Mouse (Mus musculus) embryonic facial prominence, embryonic 11.5 days (tissue): ENCODE data around the gene Sertad4. TPM values are rescaled to one million over a fixed set of nuclear protein-coding genes. Genes with fewer than 3 reads are reported as not detected.

Source experiments
- ATAC-seq: fragments of 200-750 bp; cut with Nextera tagmentation; replicated peaks from 2 replicates; pipeline ENCODE4 v1.8.0; 2017; ENCODE audit warnings: low read depth; ENCODE audit not compliant: insufficient number of reproducible peaks, low FRiP score, low TSS enrichment
- DNase-seq: peaks from one replicate; pipeline ENCODE4 v3.0.0-alpha.2; 2015; ENCODE audit warnings: low spot score
- H3K27ac ChIP-seq: fragments of 300-500 bp; sonication (generic); replicated peaks from 2 replicates; pipeline ENCODE4 v1.5.1; 2014; ENCODE audit warnings: mild to moderate bottlenecking, low read depth, low read length, control low read depth
- H3K27me3 ChIP-seq: fragments of 300-500 bp; sonication (generic); 2 replicates; pipeline ENCODE4 v1.6.1; 2014; ENCODE audit warnings: mild to moderate bottlenecking, low read length, moderate library complexity, mixed read lengths; ENCODE audit not compliant: control insufficient read depth, insufficient read depth
- H3K36me3 ChIP-seq: fragments of 300-500 bp; sonication (generic); replicated peaks from 2 replicates; pipeline ENCODE4 v1.6.1; 2014; ENCODE audit warnings: low read depth, mild to moderate bottlenecking, low read length, moderate library complexity, mixed read lengths; ENCODE audit not compliant: control insufficient read depth, insufficient read depth
- H3K4me1 ChIP-seq: fragments of 300-500 bp; sonication (generic); 2 replicates; pipeline ENCODE4 v1.6.1; 2014; ENCODE audit warnings: low read length, mixed read lengths; ENCODE audit not compliant: control insufficient read depth, insufficient read depth
- H3K4me2 ChIP-seq: fragments of 300-500 bp; sonication (generic); 2 replicates; pipeline ENCODE4 v1.6.1; 2014; ENCODE audit warnings: low read depth, mild to moderate bottlenecking, control low read depth, low read length, moderate library complexity
- H3K4me3 ChIP-seq: fragments of 300-500 bp; sonication (generic); 2 replicates; pipeline ENCODE4 v1.5.1; 2014; ENCODE audit warnings: low read depth, low read length, control low read depth
- H3K9ac ChIP-seq: fragments of 300-500 bp; sonication (generic); replicated peaks from 2 replicates; pipeline ENCODE4 v1.6.1; 2014; ENCODE audit warnings: mild to moderate bottlenecking, control low read depth, low read length
- H3K9me3 ChIP-seq: fragments of 300-500 bp; sonication (generic); replicated peaks from 2 replicates; pipeline ENCODE4 v1.6.1; 2016; ENCODE audit warnings: mild to moderate bottlenecking, low read length, inconsistent platforms, mixed read lengths; ENCODE audit not compliant: control insufficient read depth
- WGBS: fragments of 180-500 bp; shearing (Covaris S2); extraction: QIAGEN DNeasy Blood & Tissue Kit; methylation state at CpG from one replicate; pipeline ENCODE4 v1.1.7; 2014; 5-methylcytosine and 5-hydroxymethylcytosine counted together
- polyA plus RNA-seq: library from polyadenylated mRNA; unstranded; fragments of >200 nt; fragmentation: Nextera tagmentation; extraction: Ambion mirVana; gene quantifications from 2 replicates; pipeline ENCODE4 v1.2.1, GENCODE M21; 2014

Sertad4 gene
- 44.1 and 52.1 TPM in 2 replicates for polyA plus RNA-seq

DNA sequence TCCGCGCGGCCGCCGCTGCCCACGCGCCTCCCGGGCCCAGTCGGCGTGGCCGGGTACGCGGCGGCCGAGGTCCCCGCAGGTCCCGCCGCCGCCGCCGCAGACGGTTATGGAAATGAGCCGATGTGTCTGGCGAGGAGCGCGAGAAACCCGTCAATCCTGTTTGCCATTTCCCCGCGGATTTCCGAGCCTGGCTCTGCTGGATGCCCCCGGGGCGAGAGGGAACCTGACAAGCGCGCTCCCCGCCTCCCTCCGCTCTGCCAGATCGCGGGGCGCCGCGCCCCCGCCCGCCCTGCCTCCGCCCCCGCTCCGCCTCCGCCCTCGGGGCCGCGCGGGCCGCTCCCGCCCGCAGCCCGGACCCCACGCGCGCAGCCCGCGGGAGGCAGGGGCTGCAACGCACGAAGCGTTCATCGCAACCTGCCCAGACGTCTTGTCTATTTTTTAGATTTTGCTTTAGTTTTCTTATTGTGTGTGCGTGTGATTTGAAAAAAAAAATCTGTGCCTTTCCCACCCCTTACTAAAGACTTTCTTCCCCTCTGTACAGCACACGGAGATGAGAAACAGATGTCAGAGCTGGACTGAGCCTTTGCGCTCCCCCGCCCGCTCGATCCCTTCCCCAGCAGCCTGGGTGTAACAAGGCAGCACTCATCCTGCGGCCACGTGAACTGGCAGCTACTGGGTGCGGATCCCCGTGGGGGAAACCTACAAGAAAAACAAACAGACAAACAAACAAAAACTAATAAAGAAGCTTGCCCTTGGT lies at the start of gene Sertad4:
Sertad4 (minus strand) TSS at position 283 of the 757 bp plus-strand sequence.
- no peaks in the 10 kb centered on the region for H3K36me3 ChIP-seq
- under 1% methylated on average over 74 of the region's 75 CpGs for WGBS
- H3K4me2 ChIP-seq: peak within 1 kb of the TSS; percentile 87
- peaks cover 12% of the 10 kb centered on the region; the same call in 1 of the 2 replicates for H3K4me1 ChIP-seq
- peak within 1 kb of the TSS; percentile 94 for H3K9ac ChIP-seq
- peak within 1 kb of the TSS; percentile 86 for H3K4me3 ChIP-seq
- ATAC-seq (peak; percentile 85), DNase-seq (peak; percentile 94)
- H3K9me3 ChIP-seq: no peaks in the 10 kb centered on the region
- H3K27me3 ChIP-seq: no peaks in the 10 kb centered on the region
- peak within 1 kb of the TSS; percentile 99 for H3K27ac ChIP-seq

DNA sequence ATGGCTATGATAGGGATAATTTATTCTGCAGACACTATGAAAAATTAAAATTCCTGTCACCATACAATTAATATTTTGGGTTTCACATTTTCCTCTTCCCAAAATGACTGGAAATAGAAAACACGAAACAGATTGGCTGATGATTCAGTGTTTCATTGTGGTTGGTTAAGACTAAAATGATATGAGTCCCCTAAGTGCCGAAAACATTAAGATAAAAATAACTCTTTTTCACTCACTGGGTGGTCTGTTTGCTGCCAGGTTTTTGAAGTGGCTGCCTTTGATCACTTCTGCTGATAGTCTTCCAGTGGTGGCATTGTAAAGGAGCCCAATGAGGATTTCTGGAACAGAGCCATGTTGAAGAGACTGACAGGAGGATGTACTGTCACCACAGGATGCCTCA lies 46.0 kb upstream of the Sertad4 start:
- Histone ChIP-seq H3K27me3 (no peaks in the 10 kb centered on the region), H3K9ac (no peak overlapping the region), H3K4me3 (no peak overlapping the region), H3K9me3 (no peaks in the 10 kb centered on the region), H3K4me2 (no peak overlapping the region), H3K36me3 (no peaks in the 10 kb centered on the region), H3K27ac (no peak overlapping the region), H3K4me1 (no peaks in the 10 kb centered on the region)
- 80% methylated on average over 2 of the region's 2 CpGs for WGBS
- ATAC-seq (no peak), DNase-seq (no peak)

DNA sequence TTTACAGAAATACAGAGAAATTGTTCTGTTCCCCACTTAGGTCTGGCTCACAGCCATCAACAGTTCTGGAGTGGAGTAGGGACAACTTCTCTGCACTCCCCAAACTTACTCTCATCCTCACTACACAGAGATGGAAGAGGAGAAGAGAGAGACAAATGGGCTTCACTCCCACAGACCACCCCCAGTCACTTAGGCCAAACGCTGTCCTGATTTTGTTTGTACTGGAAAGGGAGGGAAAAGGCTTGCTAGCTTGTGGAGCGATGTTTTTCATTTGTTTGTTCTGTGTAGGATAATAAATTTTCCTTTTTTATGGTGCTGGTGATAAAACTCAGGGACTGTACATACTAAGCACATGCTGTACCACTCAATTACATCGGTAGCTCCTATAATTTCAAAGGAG lies 45.4 kb upstream of the Sertad4 start:
- Histone ChIP-seq H3K9me3 (no peaks in the 10 kb centered on the region), H3K4me1 (no peaks in the 10 kb centered on the region), H3K27ac (no peak overlapping the region), H3K4me3 (no peak overlapping the region), H3K4me2 (no peak overlapping the region), H3K9ac (no peak overlapping the region), H3K36me3 (no peaks in the 10 kb centered on the region), H3K27me3 (no peaks in the 10 kb centered on the region)
- DNase-seq (no peak), ATAC-seq (no peak)
- 74% methylated on average over 3 of the region's 3 CpGs for WGBS

DNA sequence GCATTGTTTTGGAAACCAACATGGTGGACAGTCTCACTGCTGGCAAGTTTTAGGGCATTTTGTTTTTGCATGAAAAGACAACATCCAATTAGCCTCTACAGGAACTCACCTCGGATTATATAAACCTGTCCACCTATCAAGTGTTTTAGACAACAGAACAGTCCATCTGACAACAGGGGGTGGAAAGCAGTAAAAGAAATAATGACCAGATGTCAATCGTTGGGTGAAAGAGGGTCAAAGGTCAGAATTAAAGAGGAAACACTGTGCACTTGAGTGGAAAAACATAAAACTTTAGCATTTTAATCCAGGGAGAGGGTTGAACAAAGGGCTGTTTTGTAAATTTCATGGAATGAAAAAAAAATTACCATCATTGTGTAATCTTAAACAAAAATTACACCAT lies 43.2 kb upstream of the Sertad4 start:
- no peak overlapping the region for H3K4me3 ChIP-seq
- WGBS: 13% methylated on average over 2 of the region's 2 CpGs
- no peak overlapping the region for H3K9ac ChIP-seq
- H3K27me3 ChIP-seq: no peaks in the 10 kb centered on the region
- DNase-seq: no peak
- no peaks in the 10 kb centered on the region for H3K4me1 ChIP-seq
- no peak overlapping the region for H3K27ac ChIP-seq
- no peaks in the 10 kb centered on the region for H3K9me3 ChIP-seq
- ATAC-seq: no peak
- H3K36me3 ChIP-seq: no peaks in the 10 kb centered on the region
- H3K4me2 ChIP-seq: no peak overlapping the region

DNA sequence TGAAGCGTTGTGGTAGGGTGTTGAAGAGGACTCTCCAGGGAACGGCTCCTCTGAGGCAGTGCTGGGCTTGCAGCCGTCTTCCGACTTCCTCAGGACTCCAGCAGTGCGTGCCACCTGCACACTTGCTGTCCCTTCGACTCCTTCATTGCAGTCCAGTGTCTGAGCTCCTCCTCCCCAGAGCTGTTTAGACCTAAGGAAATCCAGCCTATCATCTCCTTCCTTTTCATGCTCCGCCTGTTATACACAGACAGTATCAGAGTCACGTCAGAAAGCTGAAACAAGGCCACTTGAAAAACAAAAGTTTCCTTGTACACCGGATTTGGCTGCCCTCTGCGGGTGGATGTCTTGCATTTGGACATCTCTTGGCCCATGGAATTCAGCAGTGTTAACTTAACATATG lies 41.7 kb upstream of the Sertad4 start:
- Histone ChIP-seq H3K9me3 (no peaks in the 10 kb centered on the region), H3K4me2 (no peak overlapping the region), H3K27me3 (no peaks in the 10 kb centered on the region), H3K36me3 (no peaks in the 10 kb centered on the region), H3K9ac (no peak overlapping the region), H3K27ac (no peak overlapping the region), H3K4me3 (no peak overlapping the region), H3K4me1 (no peaks in the 10 kb centered on the region)
- 58% methylated on average over 10 of the region's 10 CpGs for WGBS
- peak; percentile 34 for DNase-seq
- no peak for ATAC-seq

- H3K9ac ChIP-seq: no peak overlapping the region
- no peaks in the 10 kb centered on the region for H3K36me3 ChIP-seq
- no peaks in the 10 kb centered on the region for H3K4me1 ChIP-seq
- H3K4me2 ChIP-seq: no peak overlapping the region
- H3K9me3 ChIP-seq: no peaks in the 10 kb centered on the region
- 88% methylated on average over 3 of the region's 3 CpGs for WGBS
- no peak for DNase-seq
- no peaks in the 10 kb centered on the region for H3K27me3 ChIP-seq
- no peak for ATAC-seq
- H3K27ac ChIP-seq: no peak overlapping the region
- H3K4me3 ChIP-seq: no peak overlapping the region
Observed at GRCm38 (mm10) chr1:192896076-192896475, 40.5 kb upstream of the Sertad4 start.

DNA sequence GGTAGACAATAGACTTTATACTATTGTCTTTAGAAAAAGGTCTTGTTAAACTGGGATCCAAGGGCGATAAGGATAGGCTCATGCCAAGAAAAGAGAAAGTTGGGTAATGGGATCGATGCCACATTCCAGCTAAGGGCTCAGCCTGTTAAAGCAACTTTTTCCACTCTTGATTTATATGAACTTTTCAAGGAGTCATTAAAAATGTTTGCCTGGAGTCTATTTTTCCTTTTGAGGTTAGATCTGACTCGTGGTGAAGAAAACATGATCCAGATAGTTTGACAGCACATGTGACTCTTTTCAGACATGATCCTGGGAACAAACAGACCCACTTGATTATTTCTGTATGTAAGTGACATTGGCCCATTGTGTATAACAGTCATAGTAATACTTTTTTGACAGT lies 35.2 kb upstream of the Sertad4 start:
- Histone ChIP-seq H3K9ac (no peak overlapping the region), H3K36me3 (no peaks in the 10 kb centered on the region), H3K9me3 (no peaks in the 10 kb centered on the region), H3K27ac (no peak overlapping the region), H3K4me2 (no peak overlapping the region), H3K27me3 (no peaks in the 10 kb centered on the region), H3K4me3 (no peak overlapping the region), H3K4me1 (no peaks in the 10 kb centered on the region)
- ATAC-seq (no peak), DNase-seq (no peak)
- WGBS: 88% methylated on average over 3 of the region's 3 CpGs

GRCm38 (mm10) chr1:192882617-192883295 lies 27.2 kb upstream of the Sertad4 start:
- Histone ChIP-seq H3K4me2 (no peak overlapping the region), H3K4me1 (no peaks in the 10 kb centered on the region), H3K9me3 (no peaks in the 10 kb centered on the region), H3K9ac (no peak overlapping the region), H3K36me3 (no peaks in the 10 kb centered on the region), H3K27ac (no peak overlapping the region), H3K4me3 (no peak overlapping the region), H3K27me3 (no peaks in the 10 kb centered on the region)
- no peak for ATAC-seq
- WGBS: 66% methylated on average over 2 of the region's 2 CpGs
- DNase-seq: peak; percentile 18
